18 mouse cellular contexts compared by ENCODE assay signal in the genomic region with DNA sequence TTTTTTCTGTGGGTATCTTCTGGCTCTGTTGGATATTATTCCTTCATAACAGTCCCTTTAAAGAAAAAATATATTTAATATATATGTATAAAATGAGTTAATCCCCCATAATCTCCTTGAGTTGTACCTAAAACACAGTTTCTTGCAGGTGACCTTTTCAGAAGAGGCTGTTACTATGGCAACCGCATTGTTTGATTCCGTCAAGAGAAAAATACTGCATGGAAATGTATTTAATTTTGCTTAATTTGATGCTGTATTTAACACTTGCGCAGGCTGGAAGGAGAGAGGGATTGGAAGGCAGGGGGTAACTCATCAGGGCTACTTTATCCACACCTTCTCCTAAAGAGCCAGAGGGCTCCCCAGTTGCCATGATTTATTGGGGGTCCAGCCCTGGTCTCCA.
A peak's percentile ranks its signal among the peaks of the same experiment; 100 is the strongest.
DNase-seq lines count a peak whose midpoint lies in the region; ATAC-seq and TF ChIP-seq lines count a peak whose summit lies in the region.
"Had no signal": no experiment of that assay in that cellular context is flagged by ENCODE, and none has a peak within 500 bp of the region (broad histone marks: within the 10 kb centered on the region; RNA-seq: fewer than 3 reads in every experiment).

No protein-coding gene starts in this region.

- TF ChIP-seq CTCF in layer of hippocampus, adult 2 months (conservative IDR thresholded peaks at IDR 0.05) = no peak
- TF ChIP-seq CTCF in brain, embryonic 14.5 days (IDR thresholded peaks at IDR 0.05; ENCODE audit: borderline replicate concordance, extremely low read depth, insufficient read depth, insufficient read length) = no peak

- no peaks in the 10 kb centered on the region for H3K27me3 ChIP-seq in forebrain, embryonic 15.5 days
- no peaks in the 10 kb centered on the region for H3K27me3 ChIP-seq in midbrain, embryonic 16.5 days (ENCODE audit: control insufficient read depth, insufficient read depth, low read depth, low read length)

- TF ChIP-seq POLR2A in brain, embryonic 14.5 days (IDR thresholded peaks at IDR 0.05; ENCODE audit: borderline replicate concordance, extremely low read depth, insufficient read depth, insufficient read length, poor library complexity, severe bottlenecking) = no peak

- no peaks in the 10 kb centered on the region for H3K36me3 ChIP-seq in forebrain, embryonic 15.5 days
- H3K36me3 ChIP-seq in midbrain, embryonic 16.5 days (ENCODE audit: control insufficient read depth, insufficient read depth, low read length) = no peaks in the 10 kb centered on the region
- H3K36me3 ChIP-seq: limb, embryonic 10.5 days had no signal

- no peak overlapping the region for H3K9ac ChIP-seq in forebrain, embryonic 15.5 days (replicated peaks)
- no peak overlapping the region for H3K9ac ChIP-seq in midbrain, embryonic 16.5 days (ENCODE audit: low read depth, low read length)
- H3K9ac ChIP-seq: liver, postnatal 0 days had no signal

- WGBS in forebrain, embryonic 15.5 days = 43% methylated on average over 3 of the region's 3 CpGs
- WGBS in midbrain, embryonic 16.5 days = 46% methylated on average over 3 of the region's 3 CpGs

- peaks cover 16% of the 10 kb centered on the region for H3K4me1 ChIP-seq in forebrain, embryonic 15.5 days
- peaks cover 17% of the 10 kb centered on the region for H3K4me1 ChIP-seq in midbrain, embryonic 16.5 days (ENCODE audit: control insufficient read depth, insufficient read depth, low read length)

- H3K27ac ChIP-seq in layer of hippocampus, adult 2 months = 0 out of 2 replicates have a peak overlapping the region, but pooled peaks have one; percentile 29
- peak overlapping the region; percentile 54; the same call in 1 of the 2 replicates for H3K27ac ChIP-seq in forebrain, embryonic 15.5 days (replicated peaks)
- peak overlapping the region; percentile 40 for H3K27ac ChIP-seq in midbrain, embryonic 16.5 days (ENCODE audit: low read length)
- H3K27ac ChIP-seq: limb, embryonic 10.5 days had no signal

- DNase-seq in layer of hippocampus, adult 2 months (ENCODE audit: low spot score in 2 of 2) = no peak
- no peak for DNase-seq in layer of hippocampus, adult 9-11 months
- DNase-seq in brain, embryonic 14.5 days (ENCODE audit: low read depth) = peak; percentile 82
- no peak for DNase-seq in testis, postnatal 10 days (ENCODE audit: low spot score)
- DNase-seq: B cell, adult 2 months; cerebellum, postnatal 10 days; heart, postnatal 10 days; kidney, adult 8-10 months; kidney, postnatal 14 days; liver, postnatal 0 days; lung, postnatal 10 days; right cerebral cortex, postnatal 25 days; thymus, adult 2 months had no signal

- H3K4me2 ChIP-seq in forebrain, embryonic 15.5 days (replicated peaks) = no peak overlapping the region
- H3K4me2 ChIP-seq in midbrain, embryonic 16.5 days (ENCODE audit: low read length) = no peak overlapping the region

- H3K9me3 ChIP-seq in forebrain, embryonic 15.5 days = no peaks in the 10 kb centered on the region
- H3K9me3 ChIP-seq in midbrain, embryonic 16.5 days (replicated peaks; ENCODE audit: control insufficient read depth, low read length, poor library complexity, severe bottlenecking) = no peaks in the 10 kb centered on the region
- H3K9me3 ChIP-seq: limb, embryonic 10.5 days had no signal

- ATAC-seq in forebrain, embryonic 15.5 days (replicated peaks) = no peak; the same call in 1 of the 2 replicates
- no peak for ATAC-seq in midbrain, embryonic 16.5 days
- ATAC-seq in erythroblast, adult 5-6 weeks (replicated peaks; ENCODE audit: low FRiP score, poor library complexity, severe bottlenecking) = no peak
- ATAC-seq: inflammation-experienced regulatory T-cells, adult 6 months; liver, postnatal 0 days had no signal

- H3K4me3 ChIP-seq in layer of hippocampus, adult 2 months = no peak overlapping the region
- H3K4me3 ChIP-seq in forebrain, embryonic 15.5 days = no peak overlapping the region
- no peak overlapping the region for H3K4me3 ChIP-seq in midbrain, embryonic 16.5 days (ENCODE audit: low read depth, low read length)
- H3K4me3 ChIP-seq: limb, embryonic 10.5 days had no signal
